Mouse (Mus musculus) mesoderm, embryonic 11.5 days (tissue): ENCODE results near the gene Cep83.

ENCODE experiments used
- DNase-seq: peaks from one replicate; pipeline ENCODE4 v3.0.0-alpha.2; 2012; ENCODE audit warnings: low read depth, low spot score

The Cep83 gene

GRCm38 (mm10) chr10:94779319-94779718 is 90.9 kb downstream of the Cep83 start:
- DNase-seq: no peak

- no peak for DNase-seq
Measured at GRCm38 (mm10) chr10:94780618-94781262, 92.3 kb downstream of the Cep83 start.

GRCm38 (mm10) chr10:94789205-94789604 is 100.8 kb downstream of the Cep83 start:
- DNase-seq: no peak

GRCm38 (mm10) chr10:94793914-94794313 is 105.5 kb downstream of the Cep83 start:
- DNase-seq: no peak

- no peak for DNase-seq
Measured at GRCm38 (mm10) chr10:94794666-94795244, 106.3 kb downstream of the Cep83 start.

- no peak for DNase-seq
Measured at GRCm38 (mm10) chr10:94798128-94798527, 109.7 kb downstream of the Cep83 start.

GRCm38 (mm10) chr10:94799485-94800239 is 111.2 kb downstream of the Cep83 start:
- no peak for DNase-seq

GRCm38 (mm10) chr10:94800677-94801354 is 112.4 kb downstream of the Cep83 start:
- DNase-seq: no peak

GRCm38 (mm10) chr10:94804029-94804908 is 115.8 kb downstream of the Cep83 start:
- DNase-seq: no peak

- no peak for DNase-seq
Measured at GRCm38 (mm10) chr10:94804909-94805220, 116.4 kb downstream of the Cep83 start.

GRCm38 (mm10) chr10:94807323-94807722 is 118.9 kb downstream of the Cep83 start:
- DNase-seq: no peak

GRCm38 (mm10) chr10:94808275-94808674 is 119.8 kb downstream of the Cep83 start:
- peak; percentile 24 for DNase-seq

- no peak for DNase-seq
Measured at GRCm38 (mm10) chr10:94809946-94810472, 121.6 kb downstream of the Cep83 start.

- DNase-seq: no peak
Measured at GRCm38 (mm10) chr10:94811907-94812851, 123.7 kb downstream of the Cep83 start.

- DNase-seq: no peak
Measured at GRCm38 (mm10) chr10:94818127-94818526, 129.7 kb downstream of the Cep83 start.

GRCm38 (mm10) chr10:94818781-94819665 is 130.6 kb downstream of the Cep83 start:
- DNase-seq: peak; percentile 46

- DNase-seq: peak; percentile 30
Measured at GRCm38 (mm10) chr10:94823971-94824760, 135.7 kb downstream of the Cep83 start.

GRCm38 (mm10) chr10:94825951-94826350 is 137.5 kb downstream of the Cep83 start:
- no peak for DNase-seq
